19 mouse cellular contexts compared by ENCODE assay signal in genomic region chr13:112738005-112738404, GRCm38 (mm10).
DNase-seq lines count a peak whose midpoint lies in the region; TF ChIP-seq lines count a peak whose summit lies in the region.
"Had no signal": no experiment of that assay in that cellular context is flagged by ENCODE, and none has a peak within 500 bp of the region (broad histone marks: within the 10 kb centered on the region; RNA-seq: fewer than 3 reads in every experiment).

No protein-coding gene starts in this region.

- no peaks in the 10 kb centered on the region for H3K27me3 ChIP-seq in heart, embryonic 10.5 days (ENCODE audit: insufficient read depth, poor library complexity, severe bottlenecking)
- H3K27me3 ChIP-seq: CH12.LX, Patski had no signal

- intact Hi-C loops in gastrocnemius, adult 2 months (cut with DNase I), result no loop called here
- intact Hi-C loops in heart, postnatal 25 days (cut with DNase I), result no loop called here

- TF ChIP-seq CTCF in gastrocnemius, adult 2 months (IDR thresholded peaks at IDR 0.05), result no peak

- no peaks in the 10 kb centered on the region for H3K36me3 ChIP-seq in heart, embryonic 10.5 days

- no peaks in the 10 kb centered on the region for H3K4me1 ChIP-seq in heart, embryonic 10.5 days

- no peaks in the 10 kb centered on the region for H3K9me3 ChIP-seq in heart, embryonic 10.5 days
- H3K9me3 ChIP-seq: G1E had no signal

- no peak overlapping the region for H3K4me3 ChIP-seq in gastrocnemius, adult 2 months
- H3K4me3 ChIP-seq in heart, embryonic 10.5 days, result no peak overlapping the region

- peak overlapping the region; percentile 2; the same call in 1 of the 2 replicates for H3K27ac ChIP-seq in gastrocnemius, adult 2 months
- H3K27ac ChIP-seq in heart, embryonic 10.5 days, result no peak overlapping the region

- no peak for DNase-seq in gastrocnemius, adult 2 months
- DNase-seq in gastrocnemius, postnatal 4 days (ENCODE audit: low spot score in 2 of 2), result no peak
- DNase-seq in heart, adult 11 months, result peak; percentile 66
- DNase-seq in heart, adult 18-20 months, result no peak
- DNase-seq in heart, embryonic 10.5 days (ENCODE audit: low spot score), result peak; percentile 52
- no peak for DNase-seq in heart, postnatal 25 days (ENCODE audit: low spot score)
- DNase-seq: adrenal gland, adult 2 months; adrenal gland, adult 8-10 months; adrenal gland, postnatal 10 days; adrenal gland, postnatal 14 days; adrenal gland, postnatal 25 days; adrenal gland, postnatal 36 days; B cell, adult 2 months; cerebellum, adult 11 months; cerebellum, adult 11-12 months; cerebellum, adult 18-20 months had no signal

- WGBS in heart, embryonic 10.5 days, result 88% methylated on average over 16 of the region's 16 CpGs

Comparison
In these comparisons a context has a peak if more than half of its experiments do, and no peak if none do; other contexts are left out.
1. DNase-seq: peak in heart, adult 11 months (single experiment) and heart, embryonic 10.5 days (single experiment); none in gastrocnemius, adult 2 months (single experiment), gastrocnemius, postnatal 4 days (0 of 2), heart, adult 18-20 months (0 of 2) and heart, postnatal 25 days (single experiment).